Mouse (Mus musculus) frontal cortex, adult 2 months (tissue): ENCODE measurements around the gene Wnk2. TPM values are rescaled to one million over a fixed set of nuclear protein-coding genes. Genes with fewer than 3 reads are reported as not detected.

Experiments used
- DNase-seq, 2 experiments: peaks; one replicate each; pipeline ENCODE4 v3.0.0; 2022; ENCODE audit warnings: low spot score in 1 of 2; ENCODE audit errors: extremely low spot score in 1 of 2
- polyA plus RNA-seq: library from polyadenylated mRNA; depleted of rRNA; stranded (reverse); fragments of >200 nt; gene quantifications from 2 replicates; pipeline ENCODE4 v1.2.3, GENCODE M21; 2012

Gene Wnk2
- polyA plus RNA-seq, 1 experiment: 64.8 TPM

GRCm38 (mm10) chr13:49178839-49179585 lies 31.2 kb upstream of the Wnk2 start:
- peak; percentile 34 to 70 for DNase-seq

GRCm38 (mm10) chr13:49175509-49175908 lies 27.7 kb upstream of the Wnk2 start:
- DNase-seq: no peak

GRCm38 (mm10) chr13:49172971-49173596 lies 25.3 kb upstream of the Wnk2 start:
- DNase-seq: peak in 1 of 2 experiments; percentile 95

GRCm38 (mm10) chr13:49172335-49172734 lies 24.5 kb upstream of the Wnk2 start:
- peak; percentile 63 to 82 for DNase-seq

- no peak for DNase-seq
These were observed 23.9 kb upstream of the Wnk2 start for GRCm38 (mm10) chr13:49171729-49172128.

DNA sequence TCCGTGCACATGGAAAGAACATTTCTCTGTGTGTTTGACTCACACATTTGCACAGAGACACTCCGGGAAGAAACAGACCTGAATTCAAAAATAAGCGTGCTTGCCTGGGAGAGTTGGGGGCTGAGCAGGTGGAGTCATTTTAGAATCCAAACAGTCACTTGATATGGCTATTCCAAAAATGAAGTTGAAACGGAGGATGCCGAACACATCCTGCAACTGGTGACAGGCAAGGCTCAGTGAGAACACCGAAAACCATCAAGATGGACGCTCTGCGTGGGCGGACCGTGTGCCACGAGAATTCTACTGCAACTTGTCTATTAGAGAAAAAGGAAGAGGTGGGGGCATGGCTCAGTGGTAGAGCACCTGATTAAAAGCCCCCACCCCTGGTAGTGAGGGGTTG lies 22.8 kb upstream of the Wnk2 start:
- DNase-seq: no peak

- DNase-seq: peak; percentile 69 to 95
These were observed 21.8 kb upstream of the Wnk2 start for GRCm38 (mm10) chr13:49169448-49170207.

DNA sequence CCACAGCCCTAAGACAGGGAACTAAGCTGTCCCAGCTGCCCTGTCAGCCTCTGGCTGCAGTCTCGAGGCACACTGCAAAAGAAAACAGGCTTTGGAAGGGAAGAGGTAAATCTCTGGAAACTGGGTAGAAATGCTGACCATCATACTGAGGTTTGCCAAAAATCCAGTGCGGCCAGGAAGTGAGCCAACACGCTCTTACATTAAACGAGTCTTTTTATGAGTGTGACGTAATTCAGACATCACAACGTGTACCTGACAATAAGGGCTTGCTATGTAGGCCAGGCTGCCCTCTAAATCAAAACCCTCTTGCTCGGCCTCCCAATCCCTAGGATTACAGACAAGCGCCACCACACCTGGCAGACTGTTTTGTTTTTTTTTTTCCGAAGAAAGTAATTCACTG lies 19.3 kb upstream of the Wnk2 start:
- DNase-seq: no peak

DNA sequence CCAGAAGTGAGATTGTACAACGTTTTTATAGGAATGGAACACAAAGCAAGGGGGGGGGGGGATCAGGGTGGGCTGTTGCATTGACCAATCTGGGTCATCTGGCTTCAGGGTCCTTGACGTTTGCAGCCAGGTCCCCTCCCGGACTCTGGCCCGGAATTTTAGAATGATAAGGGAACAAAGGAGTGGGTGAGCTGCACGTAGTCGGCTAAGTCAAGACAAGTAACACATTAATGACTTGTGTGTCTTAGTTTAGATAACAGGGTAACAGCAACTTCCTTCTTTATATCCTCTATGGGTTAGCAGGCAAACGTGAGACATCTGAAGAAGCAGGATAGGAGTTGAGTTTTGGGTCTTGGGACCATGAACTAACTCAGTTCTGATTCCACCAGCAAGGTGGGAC lies 15.8 kb upstream of the Wnk2 start:
- no peak for DNase-seq

GRCm38 (mm10) chr13:49162722-49163121 lies 14.9 kb upstream of the Wnk2 start:
- no peak for DNase-seq

- no peak for DNase-seq
These were observed 13.4 kb upstream of the Wnk2 start for GRCm38 (mm10) chr13:49161236-49161635.

- peak in 1 of 2 experiments; percentile 28 for DNase-seq
These were observed 10.4 kb upstream of the Wnk2 start for GRCm38 (mm10) chr13:49158040-49158713.

DNA sequence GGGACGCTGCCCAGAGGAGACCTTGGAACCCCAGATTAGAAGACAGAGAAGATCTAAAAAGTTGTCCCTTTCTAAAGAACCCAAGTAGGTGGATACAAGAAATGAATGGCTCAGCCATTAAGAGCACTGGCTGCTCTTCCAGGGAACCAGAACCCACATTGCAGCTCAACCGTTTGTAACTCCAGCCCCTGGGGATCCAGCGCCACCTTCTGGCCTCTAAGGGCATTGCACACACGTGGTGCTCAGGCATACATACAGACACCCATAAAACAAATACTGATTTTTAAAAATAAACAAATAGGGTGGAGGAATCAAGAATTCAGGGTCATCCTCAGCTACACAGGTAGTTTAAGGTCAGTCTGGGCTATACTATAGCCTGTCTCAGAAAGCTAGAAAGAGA lies 8.8 kb upstream of the Wnk2 start:
- DNase-seq: no peak

DNA sequence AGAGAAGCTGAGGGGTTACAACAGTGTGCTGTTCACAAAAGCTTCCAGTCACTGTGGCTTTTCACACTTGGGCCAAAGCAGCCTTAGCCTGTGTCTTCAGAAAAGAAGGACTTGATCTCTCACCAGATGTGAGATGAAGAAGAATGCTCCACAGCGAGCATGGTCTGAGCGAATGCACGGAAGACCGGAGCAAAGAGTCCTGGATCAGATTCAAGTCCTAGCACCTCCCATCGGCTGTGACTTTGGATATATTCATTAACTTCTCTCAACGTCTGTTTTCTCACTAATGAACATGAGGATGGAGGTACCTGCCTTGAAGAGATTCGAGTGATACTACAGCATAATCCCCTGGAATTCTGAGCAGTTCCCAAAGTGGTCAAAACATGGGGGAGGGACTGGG lies 6.8 kb upstream of the Wnk2 start:
- no peak for DNase-seq

GRCm38 (mm10) chr13:49154028-49154427 lies 6.2 kb upstream of the Wnk2 start:
- DNase-seq: no peak

GRCm38 (mm10) chr13:49148687-49149086 lies 873 bp upstream of the Wnk2 start:
- no peak for DNase-seq

DNA sequence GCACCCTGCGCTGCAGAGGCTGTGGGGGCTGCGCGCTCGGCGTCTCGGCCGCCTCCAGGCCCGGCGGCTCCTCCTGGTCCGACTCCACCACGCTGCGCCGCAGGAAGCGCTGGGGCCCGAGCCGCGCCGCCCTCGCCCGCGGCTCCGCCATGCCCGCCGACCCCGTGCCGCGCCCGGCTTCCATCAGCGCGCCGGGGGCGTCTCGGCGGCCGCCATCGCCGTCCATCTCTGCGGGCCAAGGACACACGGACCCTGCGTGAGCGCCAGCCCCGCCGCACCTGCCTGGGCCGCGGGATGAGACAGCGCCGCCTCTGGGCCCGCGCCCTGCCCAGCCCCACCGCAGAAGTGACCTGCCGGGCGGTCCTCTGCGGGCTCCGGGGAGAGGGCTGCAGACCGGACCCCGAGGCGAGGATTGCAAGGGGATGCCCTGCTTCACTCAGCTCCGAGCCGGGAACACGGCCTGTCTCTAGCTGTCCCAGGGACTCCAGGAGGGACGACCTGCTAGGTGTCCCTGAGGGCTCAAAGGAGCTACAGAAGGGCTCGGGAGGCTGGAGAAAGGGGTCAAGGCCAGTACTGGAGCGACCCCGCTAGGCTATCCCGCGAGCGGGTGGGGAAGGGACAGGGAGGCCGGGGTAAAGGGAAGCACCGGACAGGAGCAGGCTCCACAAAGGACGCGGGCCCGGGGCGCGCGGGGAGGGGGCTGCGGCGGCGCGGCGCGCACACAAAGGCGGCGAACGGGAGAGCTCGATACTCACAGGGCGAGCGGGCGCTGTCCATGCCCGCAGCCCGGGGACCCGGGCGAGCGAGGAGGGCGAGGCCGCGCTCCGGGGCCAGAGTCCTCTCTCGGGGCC lies 582 bp downstream of the Wnk2 start:
- peak in 1 of 2 experiments; percentile 67 for DNase-seq

- no peak for DNase-seq
These were observed 1.2 kb downstream of the Wnk2 start for GRCm38 (mm10) chr13:49146698-49147006.

- no peak for DNase-seq
These were observed 1.6 kb downstream of the Wnk2 start for GRCm38 (mm10) chr13:49146040-49146697.

DNA sequence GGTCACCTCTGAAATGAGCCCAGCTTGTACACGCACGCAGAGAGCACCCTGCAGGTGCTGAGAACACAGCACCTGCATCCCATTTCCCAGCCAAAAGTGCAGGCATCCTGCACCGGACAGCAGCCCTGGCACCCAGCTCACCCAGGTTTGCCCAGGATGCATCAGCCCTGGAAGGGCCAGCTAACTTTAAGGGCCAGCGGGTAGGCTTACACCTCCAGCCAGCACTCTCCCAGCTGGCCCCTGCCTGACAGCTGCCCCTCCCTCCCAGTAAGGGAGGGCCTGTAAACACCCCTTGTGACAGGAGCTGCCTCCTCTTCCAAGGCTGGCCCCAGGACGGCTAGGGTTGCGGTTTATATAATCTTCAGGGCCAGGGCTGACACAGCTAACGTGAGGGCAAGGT lies 2.4 kb downstream of the Wnk2 start:
- no peak for DNase-seq
